Mouse (Mus musculus) ovary, adult 18-20 months (tissue): ENCODE measurements at regions not wholly inside any gene's neighbourhood (a gene's known extent, or its start where the extent isn't known, plus 50 kb on each side); places are given as distances from the start of the nearest gene placed in this dataset.

Experiments
- DNase-seq: peaks from one replicate; pipeline ENCODE4 v3.0.0; 2022; ENCODE audit warnings: low spot score, mixed read lengths

DNA sequence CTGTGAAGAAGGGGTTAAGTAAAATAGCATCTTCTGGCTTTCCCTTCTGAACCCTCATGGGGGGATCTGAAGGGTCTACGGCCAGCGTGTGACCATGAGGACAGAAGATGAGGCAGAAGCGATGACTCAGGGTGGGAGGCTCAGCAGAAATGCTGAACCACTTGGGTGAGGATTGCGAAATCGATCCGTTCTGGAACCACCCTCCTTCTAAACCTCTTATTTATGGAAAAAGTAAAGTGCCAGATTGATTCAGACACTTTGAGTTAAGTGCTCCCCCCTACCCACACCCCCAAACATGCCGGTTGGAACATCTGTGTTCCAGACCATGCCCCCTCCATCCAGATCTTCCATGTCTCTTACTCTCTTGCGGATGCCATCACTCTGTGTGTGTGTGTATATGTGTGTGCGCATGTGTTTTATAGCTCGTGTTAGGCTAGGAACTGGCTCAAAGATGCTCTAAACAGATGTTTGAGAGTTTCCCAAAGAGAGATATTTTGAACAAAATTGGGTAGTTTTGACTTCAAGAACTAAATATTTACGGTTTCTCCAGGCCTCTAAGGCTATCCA lies 190.2 kb upstream of the Prickle1 start:
- no peak for DNase-seq

DNA sequence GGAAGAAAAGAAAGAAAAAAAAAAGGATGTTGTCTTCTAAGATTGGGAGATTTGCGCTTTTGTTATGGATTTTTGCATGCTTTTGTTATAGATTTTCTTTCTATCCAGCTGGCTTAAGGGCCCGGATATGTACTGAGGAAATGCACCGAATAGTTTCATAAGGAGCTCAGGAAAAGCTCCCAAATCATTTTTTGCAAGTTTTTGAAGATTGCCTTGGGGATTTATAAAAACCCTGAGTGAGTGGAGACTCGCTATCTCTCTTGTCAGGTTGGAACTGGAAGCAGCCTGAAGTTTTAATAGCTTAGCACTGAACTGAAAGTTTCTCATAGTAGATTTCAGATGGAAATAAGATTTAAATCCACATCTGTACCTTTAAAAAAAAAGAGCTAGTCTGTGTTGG lies 188.0 kb upstream of the Prickle1 start:
- DNase-seq: no peak

DNA sequence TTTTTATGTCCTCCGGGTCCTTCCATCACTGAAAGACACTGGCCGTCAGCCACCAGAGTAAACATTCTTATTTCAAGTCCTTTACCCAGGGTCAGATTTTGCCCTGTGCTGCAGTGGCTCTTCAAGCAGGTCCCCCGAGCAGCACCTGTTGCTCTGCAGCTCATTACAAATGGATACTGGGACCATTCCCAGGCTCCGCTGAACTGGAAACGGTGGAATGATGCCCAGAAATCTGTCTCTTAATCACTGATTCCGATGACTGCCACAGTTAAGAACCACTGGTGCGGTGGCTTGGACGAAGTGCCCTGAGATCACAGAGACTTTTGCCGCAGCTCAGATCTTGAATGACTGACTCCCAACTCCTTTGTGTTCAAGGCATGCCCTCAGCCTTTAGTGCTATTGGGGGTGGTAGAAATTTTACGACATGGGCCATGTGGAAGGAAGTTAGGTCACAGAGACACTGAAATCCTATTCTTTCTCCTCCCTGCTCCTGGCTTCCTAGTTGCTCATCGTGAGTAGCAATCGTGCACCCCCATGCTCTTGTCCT lies 179.6 kb upstream of the Prickle1 start:
- DNase-seq: no peak

DNA sequence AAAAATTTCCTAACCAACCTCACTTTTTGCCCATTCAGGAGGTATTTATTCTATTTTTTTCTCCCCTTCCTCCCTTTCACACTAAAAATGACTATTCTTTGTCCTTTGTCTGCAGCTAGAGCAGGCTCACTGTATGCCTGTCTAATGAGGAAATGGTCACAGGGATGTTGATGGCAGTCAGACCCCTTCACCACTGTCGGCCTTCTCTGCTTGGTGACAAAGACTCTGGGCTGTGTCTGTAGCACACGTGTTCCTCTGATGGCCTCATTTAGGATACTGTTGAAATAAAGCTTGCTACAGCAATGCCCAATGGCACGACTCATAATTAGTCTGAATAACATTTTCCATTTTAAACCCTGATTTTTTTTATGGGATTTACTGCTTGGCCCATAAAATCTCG lies 178.6 kb upstream of the Prickle1 start:
- no peak for DNase-seq

DNA sequence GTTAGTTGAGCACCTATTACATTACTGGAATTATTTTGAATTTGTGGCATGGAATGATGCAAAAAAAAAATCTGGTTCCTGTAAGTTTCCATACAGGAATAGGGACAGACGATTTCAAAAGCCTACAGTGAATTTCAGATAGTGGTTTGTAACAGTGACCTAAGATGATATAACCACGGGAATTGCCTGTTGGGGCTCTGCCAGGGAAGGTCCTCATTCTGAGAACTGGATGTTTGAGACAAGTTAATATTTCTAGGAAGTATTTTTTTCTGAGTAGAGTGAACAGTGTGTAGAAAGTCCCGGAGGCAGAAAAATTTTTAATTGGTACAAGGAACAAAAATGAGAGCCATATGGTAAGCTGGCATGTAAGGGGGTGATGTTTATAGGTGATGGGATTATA lies 171.3 kb upstream of the Prickle1 start:
- DNase-seq: no peak

DNA sequence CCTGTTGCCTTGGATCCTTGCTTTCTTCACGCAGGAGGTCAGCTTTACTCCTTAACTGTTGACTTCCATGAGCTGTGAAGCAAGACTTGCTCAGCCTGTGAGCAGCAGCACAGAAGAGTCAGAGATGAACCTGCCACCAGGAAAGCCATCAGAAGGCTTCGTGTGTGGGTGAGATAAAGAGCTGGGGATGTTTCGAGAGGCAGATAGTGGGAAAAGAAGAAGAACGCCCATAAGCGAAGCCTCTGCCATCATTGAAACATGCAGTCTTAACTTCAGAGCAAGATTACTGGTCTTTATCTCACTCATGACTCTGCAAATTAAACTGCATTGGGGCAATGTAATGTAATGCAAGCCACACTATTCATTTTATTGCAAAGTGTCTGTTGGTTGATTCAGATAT lies 167.4 kb upstream of the Prickle1 start:
- DNase-seq: no peak

DNA sequence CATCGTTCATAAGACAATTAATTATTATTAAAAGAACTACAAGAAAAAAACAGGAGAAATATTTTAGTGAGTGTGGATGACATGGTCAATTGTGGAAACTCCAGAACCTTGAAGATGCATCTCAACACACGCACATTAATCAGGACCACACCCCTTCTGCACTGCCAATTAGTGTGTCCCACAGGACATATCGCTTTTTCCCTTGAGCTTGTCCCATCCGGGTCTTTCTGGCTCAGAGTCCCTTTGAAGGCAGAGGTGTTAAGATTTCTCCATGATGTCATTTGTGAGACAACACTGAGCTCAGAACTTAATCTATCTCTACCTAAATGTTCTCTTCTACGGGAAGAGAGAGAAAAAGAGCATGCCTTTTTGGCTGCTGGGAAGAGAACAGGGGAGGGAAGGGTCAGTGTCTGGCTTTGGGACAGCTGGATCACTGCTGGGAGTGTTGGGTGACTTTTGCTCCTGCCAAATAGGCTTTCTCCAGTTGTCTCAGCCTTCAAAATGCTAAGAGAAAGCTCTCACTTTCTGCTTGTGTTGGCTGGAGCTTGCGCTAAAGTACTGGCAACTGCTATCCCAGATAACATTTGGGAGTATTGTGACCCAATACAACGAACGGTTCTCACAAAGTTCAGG lies 162.6 kb upstream of the Prickle1 start:
- DNase-seq: no peak

DNA sequence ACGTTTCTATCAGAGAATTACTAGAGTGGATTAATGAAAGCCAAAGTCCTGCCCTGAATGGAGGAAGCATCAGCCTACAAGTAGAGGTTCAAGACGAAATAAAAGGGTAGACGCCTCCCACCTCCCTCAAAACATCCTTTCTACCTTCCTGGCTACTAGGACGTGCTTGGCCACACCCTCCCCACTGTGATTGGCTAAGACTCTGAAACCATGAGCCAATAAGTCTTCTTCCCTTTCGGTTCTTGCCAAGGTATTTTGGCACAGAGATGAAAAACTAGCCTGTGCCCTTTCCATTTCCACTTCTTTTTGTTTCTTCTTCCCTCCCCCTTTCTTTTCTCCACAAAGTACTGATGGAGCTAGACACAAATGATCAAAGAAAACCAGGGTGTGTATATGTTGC lies 160.3 kb upstream of the Prickle1 start:
- no peak for DNase-seq

DNA sequence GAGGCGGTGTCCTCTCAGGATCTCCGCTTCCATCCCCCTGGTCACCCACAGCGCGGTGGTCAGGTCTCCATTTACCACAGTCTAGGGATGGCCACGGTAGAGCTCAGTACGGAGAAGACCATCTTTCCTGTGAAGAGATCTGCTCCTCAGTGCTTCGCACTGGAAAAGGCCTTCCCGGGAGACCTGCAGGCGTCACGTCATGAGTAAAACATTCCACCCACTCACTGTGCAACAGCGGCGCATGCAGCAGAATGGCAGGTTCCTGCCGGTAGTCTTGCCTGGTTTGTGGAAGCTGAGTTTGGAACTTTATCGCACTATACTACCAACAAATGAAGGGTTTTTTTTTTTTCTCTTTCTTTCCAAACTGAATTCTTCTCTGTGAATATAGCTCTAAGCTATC lies 156.1 kb upstream of the Prickle1 start:
- no peak for DNase-seq

DNA sequence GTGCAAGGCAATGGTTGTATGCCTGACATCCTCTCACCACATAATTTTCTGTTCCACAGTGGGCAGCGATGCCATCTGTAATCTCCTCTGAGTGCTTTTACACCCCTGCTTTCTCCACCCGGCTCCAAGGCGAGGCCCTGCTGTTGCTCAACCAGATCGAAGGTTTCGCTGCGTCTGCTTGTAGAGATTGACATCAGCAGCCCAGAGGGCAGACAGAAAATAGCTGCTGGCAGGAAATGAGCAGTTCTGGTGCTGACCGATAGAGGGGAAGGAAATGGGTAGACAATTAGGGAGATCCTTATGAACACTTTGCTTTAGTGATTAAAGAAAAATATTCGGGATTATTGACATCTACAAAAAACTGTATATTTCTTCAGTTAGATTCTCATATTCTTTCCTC lies 155.3 kb upstream of the Prickle1 start:
- DNase-seq: peak; percentile 9

DNA sequence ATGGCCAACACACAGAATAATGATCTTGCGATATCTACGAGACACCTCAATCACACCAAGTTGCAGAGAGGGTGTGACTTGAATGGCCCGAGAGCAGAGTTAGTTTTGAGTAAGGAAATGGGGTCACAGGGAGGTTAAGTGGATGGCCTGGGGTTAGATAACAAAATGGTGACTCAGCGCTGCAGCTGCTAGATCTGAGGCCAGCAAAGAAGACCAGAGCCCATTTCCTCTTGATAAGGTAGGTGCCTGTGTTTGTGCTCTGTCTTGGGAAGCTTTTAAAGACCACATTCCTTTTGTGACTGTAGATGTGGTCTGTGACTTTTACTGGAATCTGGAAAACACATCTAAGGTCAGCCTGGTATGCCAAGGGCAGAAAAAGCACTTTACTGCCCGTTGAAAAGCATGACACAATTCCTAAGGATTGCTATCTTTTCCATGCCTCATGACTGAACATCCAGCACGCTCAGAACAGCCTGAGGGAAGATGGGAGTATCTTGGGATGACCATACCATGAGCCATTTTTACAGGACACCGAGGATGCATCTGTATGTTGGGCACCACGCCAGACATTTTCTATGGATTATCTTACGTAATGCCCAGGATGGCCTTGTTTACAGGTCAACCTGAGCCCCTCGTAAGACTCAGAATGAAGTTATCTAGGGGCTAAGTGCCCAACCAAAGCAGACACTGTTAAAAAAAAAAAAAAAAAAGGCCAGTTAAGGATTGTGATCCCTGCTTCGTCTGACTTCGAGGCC lies 148.7 kb upstream of the Prickle1 start:
- no peak for DNase-seq

DNA sequence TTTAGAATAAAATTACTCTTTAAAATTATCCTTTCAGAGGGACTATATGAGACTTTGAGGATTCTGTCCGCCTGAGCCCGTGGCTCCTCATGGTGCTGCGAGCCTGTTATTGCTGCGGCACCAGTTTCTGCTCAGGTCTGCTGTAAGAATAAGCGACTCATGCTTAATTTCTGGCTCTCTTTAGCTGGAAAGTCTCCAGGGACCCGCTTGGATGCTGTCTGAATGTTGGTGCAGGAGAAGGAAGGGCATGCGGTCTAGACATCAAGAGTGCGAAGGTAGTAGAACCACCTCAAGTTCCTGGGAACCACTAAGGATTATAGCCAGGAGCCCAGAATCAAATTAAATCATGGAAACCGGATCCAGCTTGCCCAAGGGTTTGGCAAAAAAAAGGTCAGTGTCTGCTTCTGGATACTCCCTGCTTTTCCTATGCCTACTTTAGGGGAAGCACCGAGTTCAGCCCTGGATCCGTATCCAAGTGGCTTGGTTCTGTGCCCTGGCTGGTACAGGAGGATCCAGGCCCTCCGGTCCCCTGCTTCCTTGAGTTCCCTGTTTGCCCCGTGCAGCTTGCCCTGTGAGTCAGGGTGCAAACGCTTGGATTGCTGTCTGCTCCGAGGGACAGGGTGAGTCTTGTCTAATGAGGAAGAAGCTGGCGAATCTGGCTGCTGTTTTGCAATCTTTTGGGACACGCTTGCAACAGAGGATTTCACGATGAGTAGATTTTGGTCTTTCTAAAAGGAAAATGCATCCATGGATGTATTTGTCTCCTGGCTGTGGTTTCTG lies 138.2 kb upstream of the Prickle1 start:
- DNase-seq: no peak

DNA sequence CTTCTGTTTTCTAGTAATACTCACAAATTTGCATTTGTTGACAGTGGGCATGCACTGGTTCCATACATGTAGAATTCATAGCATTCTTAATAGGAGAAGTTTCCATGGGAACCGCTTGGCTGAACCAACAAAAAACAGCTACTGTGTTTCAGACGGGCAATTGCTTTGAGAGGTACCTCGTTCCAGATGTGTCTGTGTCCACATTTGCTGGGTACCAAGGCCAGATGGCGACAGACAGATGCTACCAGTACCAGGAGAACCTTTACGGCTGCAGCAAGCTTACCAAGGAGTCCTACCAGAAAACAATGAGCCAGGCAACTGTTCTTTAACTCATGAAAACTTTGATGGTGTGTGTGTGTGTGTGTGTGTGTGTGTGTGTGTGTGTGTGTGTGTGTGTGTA lies 137.1 kb upstream of the Prickle1 start:
- no peak for DNase-seq

DNA sequence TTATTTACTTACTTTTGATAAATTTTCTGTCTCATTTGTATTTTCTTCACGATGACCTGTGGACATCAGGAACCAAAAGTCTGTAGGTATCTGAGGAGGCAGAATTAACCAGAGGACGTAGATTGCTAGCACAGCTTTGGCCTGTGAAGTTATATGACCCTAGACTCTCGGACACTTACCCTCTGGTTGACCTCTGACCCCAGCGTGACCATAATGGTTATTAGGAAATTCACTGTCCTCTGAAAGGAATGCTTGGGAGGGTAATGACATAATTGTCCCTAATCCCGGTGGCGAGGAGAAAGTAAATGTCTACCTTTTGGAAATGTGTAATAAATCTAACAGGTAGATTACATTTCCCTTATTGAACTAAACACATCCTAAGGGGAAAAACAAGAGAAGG lies 135.5 kb upstream of the Prickle1 start:
- DNase-seq: no peak

DNA sequence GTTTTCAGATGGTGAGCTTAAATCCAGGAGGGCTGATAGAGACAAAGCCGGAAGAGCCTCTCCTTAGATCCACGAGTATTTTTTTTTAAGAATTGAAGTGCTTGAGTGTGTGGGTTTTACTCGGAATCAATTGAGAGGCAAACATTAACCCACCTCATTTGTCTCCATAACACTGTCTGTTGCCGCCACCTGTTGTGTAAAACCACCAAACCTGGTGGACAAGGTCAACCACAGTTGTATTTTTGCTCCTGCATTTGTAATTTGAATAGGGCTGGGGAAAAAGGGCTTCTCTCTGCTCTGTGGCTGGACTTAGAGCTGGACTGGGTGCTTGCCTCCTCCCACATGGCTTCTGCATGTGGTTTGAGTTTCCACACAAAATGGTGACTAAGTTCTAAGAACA lies 119.8 kb upstream of the Prickle1 start:
- no peak for DNase-seq

DNA sequence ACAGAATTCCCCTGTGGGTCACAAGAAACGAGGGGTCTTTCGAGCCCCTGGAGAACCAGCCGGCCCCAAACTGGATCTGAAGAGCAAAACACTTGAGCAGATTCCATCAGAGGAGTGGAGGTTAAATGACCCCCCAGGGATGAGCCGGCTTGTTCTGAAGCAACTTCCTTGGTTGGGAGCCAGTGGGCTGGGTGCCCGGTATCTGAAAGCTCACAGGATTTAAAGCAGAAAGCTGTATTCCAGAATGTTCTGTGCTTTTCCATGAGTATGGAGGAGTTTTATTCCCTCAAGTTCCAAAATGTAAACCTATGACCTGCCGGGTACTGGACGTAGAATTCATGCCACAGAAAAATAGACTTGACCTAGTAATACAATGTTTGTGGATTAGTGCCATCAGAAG lies 117.7 kb upstream of the Prickle1 start:
- DNase-seq: peak; percentile 63

DNA sequence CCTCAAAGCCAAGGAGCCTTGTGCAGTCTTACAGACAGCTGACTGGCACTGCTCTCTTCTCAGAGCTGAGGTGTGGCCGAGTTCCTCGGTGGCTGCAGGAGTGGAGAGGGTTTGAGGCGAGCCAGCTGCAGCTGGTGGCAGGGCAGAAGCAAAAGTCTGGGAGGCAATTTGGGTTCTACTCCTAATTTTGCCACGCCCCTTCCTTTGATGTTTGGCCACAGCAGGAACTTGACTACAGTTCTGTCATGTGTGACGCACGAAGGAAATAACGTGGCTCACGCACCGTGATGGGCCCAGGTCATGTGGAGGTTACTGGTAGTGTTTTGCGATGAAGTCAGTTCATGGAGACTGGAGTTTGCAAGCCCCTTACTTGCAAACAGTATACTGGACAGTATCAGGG lies 116.9 kb upstream of the Prickle1 start:
- DNase-seq: no peak

DNA sequence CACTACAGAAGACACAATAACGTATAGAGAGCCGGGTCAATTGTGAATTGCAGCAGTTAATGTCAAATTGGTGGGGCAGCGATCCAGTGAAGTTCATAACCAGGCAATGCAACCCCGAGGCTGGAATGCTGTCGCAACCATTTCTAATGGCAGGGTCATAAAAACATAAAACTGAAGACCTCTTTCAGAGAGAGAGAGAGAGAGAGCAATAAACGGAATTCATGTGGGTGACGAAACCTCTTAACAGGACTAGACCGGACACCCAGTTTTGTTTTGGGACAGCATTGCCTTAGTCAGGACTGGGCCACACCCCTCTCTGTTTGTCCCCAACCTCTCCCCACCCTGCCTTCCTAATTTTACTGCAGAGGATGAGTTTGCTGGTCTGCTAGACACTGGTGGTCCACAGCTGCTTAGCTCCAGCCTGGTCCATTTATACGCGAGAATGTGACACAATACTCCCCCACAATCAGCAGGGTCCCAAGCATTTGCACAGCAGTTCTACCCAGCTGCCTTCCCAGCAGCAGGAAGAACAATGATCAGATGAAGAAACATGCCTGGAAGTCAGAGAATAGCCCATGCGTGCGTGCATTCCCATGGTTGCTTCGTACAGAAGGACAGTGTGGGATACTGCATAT lies 115.6 kb upstream of the Prickle1 start:
- DNase-seq: no peak

DNA sequence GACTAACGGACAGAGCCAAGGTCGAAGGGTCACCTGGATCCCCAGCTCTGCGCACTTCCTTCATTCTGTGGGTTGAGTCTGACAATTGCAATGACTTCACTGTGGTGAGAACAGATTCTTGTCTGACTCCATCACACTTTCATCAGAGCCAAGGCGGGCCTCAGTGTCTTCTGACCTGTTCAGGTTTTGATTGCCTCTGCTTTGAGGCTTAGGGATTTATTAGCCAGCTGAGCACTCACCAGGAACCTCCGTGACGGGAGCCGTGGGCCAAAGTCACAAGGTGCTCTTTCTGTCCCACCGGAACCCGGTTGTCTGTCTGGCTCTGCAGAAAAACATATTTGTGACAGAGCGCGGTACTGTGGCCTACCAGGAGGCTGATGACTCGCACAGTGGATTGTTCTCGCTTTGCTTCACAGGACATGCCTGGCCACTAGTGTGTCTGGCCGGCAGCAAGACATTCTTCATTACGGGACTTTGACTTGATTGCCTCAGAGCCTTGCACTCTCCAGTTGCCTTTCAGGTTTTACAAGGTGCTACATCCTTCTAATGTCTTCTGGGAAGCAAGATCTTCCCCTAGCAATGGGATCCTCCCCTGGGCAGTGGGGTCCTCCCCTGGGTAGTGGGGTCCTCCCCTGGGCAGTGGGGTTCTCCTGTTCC lies 114.9 kb upstream of the Prickle1 start:
- DNase-seq: no peak

DNA sequence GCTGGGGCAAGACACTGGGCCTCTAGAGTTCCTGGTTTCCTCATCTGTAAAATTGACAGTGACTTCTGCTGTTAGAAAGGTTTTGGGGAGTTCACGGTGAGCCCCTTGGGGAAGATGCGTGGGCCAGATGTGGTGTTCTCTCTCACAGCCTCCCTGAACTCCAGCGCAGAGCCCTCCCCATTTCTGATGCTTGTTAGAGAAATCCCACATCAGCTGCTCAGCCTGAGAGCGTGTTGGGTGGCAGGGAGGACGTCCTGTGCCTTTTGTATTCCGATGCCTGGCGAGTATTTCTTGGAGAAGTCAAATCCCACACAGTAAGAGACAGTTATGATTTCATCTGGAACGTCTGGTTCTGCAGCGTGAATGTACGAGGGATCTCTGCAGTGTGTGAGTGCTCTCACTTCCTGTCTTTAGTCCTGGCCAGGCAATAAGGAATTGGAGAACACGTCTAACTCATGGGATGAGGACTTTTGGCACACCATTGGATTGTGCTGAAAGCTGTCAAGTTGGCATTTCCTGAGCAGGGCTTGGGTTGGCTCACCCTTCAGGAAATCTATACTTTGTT lies 110.8 kb upstream of the Prickle1 start:
- no peak for DNase-seq

DNA sequence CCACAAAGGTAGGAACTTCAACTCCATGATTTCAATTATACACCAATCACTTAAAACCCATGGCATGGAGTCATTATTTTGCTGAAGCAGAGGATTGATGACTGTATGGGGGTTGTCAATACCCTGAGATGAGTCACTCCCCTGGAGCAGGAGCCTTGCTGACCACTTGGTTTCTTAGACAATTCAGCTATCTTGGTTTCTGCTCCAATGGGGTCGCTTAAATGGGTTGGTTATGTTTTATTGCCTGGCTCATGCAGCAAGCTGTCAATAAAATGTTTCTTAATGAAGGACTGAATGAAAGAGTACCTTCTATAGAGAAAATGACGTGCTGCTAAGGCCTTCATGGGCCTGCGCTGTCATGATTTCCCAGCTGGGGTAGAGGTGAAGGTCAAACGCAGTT lies 110.0 kb upstream of the Prickle1 start:
- no peak for DNase-seq
